Mouse (Mus musculus) frontal cortex, postnatal 14 days (tissue): Measurements from ENCODE around the gene Slc38a4.

ENCODE experiments used
- DNase-seq, 2 experiments: peaks; one replicate each; pipeline ENCODE4 v3.0.0; 2022; ENCODE audit warnings: low spot score in 2 of 2

The Slc38a4 gene

DNA sequence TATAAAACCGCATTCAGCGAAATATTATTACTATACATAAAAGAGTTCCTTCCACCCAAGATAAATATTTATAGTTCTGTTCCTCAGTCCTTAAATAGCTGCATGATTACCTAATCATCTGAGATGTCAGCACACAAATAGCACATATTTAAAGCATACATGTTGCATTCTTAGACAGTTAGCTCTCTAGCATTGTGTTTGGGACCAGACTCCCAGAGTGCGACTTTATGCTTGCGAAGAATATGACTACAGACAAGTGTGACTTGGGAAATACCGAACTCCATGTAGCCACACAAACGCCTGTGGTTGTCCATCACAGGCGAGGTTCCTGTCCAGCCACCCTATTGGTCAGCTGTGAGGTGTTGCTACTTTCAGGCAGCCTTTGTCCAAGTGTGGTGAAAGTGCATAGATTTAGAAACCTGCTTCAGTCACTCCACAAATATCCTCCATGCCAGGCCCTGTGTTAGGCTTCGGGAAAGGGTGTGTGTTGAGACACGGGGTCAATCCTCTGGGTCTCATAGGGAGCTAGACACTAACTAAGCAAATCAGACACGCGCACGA lies 40.6 kb downstream of the Slc38a4 start:
- no peak for DNase-seq

DNA sequence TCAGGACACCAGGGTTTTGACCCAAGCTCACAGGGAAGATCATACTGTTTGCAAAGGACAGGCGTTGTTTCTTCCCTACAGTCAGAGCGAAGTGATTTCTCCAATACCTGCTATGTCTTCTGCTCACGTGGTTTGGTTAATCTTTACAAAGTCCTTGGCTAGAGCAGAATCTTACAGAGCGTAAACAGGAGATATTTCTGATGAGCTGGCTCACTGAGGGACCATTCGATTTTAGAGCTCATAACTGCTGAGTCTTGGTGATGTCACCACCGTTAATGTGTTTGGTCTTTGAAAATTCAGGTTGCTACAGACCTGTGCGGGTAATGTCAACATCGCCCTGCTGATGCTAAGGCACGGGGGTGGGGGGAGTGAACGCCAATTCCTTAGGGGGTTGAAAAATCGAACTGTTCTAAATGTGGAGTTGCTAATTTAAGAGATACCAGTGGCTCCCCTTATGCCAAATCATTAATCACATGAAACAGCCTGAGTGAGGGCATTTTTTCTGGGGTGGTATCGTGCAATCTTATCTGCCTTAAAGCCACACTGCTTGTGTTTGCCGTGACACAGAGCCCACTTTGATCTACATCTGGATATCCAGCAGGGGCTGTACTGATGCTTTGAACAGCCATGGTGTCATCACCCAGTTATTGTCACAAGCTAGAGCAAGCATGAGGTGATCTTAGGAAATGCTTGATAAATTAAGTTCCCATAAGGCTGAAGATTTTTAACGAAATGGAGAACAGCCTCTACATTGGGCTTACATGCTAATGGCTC lies 44.0 kb downstream of the Slc38a4 start:
- no peak for DNase-seq

DNA sequence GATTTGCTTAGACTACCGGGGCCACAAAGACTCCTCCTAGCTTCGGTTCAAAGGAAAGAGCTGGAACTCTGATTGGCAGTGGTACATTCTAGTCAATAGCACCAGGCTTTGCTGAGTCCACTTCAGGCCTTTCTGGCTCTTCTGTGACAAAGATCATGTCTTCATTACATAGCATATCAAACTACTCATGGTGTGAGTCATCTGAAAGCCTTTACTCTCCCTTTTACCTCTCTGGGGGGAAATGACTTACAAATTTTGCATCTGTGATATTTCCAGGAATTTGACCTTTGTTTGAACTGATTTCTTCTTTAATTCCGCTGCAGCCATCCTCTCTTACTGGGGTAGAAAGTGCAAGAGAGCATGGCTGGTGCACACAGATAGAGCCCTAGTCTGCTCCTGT lies 46.5 kb downstream of the Slc38a4 start:
- DNase-seq, result no peak

DNA sequence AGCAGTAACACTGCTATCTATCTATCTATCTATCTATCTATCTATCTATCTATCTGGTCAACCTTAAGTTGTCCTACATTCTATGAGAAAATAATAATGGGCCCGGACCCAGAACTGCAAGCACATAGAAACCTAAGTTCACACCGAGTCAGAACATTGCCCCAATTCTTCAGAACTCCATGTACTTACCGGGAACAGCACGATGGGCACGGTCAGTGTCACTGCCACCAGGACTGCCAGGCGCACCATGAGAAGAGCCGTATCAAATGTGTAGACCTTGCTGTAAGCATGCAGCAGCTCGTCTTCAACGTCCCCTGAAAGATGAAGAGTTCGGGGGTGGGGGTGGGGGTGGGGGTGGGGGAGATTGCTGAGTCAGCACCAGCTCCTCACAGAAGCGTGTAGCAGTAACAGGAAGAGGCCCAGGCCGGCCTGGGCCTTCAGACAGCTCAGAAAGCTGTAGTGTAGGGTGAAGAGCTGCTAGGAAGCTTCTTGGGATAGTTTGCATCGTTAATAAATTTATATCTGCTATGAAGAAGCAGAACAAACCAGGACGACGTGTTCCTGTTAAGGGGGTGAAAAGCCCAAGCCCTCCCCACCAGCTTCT lies 50.0 kb downstream of the Slc38a4 start:
- DNase-seq, result no peak

DNA sequence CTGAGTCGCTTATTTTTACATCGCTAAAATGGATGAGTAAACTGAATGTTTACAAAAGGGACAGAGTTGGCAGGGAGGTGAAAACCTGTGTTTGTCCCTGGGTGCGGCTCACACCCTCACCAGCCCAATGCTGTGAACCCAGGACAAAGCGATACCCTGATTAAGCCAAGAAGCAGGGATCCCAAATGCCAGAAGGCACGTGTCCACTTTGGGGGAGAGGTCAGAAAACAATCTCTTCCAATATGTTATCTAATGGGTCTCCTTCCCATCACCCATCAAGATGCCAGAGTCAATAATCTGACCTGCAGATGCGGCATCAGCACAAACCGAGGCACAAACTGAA lies 51.3 kb downstream of the Slc38a4 start:
- DNase-seq, result no peak

DNA sequence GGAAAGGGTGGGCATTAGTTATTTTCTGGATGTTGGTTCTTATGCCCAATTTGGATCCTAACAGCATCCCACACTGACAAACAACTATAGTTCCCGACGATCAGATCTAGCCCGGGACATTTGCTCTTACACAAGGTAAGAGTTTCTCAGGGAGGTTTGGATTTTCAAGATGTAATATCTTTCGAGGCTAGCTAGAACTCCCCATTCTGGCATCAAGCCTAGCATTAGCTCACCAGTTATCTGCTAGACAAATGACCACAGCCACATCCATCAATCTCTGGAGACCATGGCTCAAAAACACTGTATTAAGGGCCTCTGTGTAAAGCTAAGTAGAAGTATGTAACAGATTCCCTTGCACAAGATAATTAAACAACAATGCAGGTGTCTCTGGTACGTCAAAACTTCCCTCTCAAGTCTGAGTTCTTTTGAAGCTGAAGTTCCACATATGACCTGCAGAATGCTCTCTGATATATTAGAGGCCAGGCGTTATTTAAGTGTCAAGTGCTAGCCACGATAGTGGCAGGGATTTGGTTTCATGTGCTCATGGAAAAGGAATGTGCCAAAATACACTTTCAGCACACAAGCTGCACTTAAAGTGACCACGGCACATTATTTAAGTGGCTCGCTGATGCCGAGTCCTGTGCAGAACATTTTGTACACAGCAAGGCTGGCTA lies 51.8 kb downstream of the Slc38a4 start:
- no peak for DNase-seq

DNA sequence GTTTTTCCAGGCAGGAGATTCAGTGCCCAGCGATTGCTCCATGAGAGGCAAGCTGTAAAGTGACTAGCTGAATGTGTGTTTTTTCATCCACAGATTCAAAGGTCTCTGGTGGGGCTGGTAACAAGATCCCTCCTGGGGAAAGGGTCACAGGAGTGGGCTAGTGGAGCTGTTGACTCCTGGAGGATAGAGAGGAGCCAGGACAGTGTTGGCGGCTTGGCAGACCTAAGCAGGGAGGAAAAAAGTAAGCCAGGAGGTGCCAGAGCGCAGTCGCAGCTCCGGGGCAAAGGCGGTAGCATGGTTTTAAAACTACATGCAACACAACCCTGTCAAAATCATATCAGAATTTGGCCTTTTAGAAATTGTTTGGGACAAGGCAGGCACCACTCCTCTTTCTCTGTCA lies 52.6 kb downstream of the Slc38a4 start:
- DNase-seq, result no peak

DNA sequence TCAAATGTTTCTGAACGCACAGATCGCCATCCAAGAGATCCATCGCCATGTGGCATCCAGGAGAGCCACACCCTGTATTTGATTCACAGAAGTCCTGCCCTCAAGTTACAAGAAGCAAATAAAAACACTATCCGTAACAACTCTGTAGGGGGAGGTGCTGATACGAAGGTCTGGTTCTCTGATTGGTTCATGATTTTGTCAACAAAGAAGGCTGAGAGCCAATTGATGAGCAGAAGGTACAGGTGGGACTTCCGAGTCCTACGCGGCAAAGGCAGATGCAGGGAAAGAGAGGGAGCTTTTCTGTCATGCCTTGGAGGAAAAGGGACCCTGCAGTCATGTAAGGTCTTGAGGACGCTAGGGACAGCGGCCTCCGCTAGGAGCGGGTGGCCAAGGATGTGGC lies 53.0 kb downstream of the Slc38a4 start:
- no peak for DNase-seq

DNA sequence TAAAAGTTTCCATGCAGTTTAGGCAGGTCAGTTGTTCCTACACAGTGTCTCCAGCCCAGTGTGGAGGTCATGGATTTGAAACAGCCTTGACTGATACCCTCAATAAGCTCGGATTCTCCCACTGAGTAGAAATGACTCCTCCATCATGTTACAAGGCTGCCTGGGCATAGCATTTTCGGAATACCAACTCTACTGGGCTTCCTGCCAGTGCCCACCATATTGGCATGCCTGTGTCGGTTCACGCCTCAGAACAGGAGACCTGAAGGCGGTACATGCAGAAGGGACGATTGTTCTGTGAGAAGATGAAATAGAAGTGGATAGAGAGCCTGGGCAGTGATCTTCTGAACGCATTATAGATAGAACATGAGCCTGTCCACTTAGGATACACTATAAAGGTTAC lies 53.9 kb downstream of the Slc38a4 start:
- DNase-seq, result no peak

DNA sequence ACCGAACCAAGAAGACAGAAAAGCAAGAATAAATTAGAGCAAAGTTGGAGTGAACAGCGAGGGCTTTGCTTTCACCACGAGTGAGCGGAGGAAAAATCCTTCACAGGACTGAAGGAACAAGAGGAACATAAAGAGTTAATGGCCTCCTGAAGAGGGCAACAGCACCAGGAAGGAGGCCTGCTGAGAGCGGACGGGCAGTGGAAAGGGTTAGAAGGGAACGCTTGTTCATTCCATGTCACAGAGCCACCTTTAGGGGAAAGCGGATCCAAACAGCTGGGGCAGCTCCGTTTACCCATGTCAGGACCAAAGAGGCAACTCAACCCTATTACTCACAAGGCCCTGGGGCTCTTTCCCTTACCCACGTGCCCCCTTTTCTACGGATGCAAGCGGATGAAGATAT lies 54.3 kb downstream of the Slc38a4 start:
- DNase-seq, result no peak

DNA sequence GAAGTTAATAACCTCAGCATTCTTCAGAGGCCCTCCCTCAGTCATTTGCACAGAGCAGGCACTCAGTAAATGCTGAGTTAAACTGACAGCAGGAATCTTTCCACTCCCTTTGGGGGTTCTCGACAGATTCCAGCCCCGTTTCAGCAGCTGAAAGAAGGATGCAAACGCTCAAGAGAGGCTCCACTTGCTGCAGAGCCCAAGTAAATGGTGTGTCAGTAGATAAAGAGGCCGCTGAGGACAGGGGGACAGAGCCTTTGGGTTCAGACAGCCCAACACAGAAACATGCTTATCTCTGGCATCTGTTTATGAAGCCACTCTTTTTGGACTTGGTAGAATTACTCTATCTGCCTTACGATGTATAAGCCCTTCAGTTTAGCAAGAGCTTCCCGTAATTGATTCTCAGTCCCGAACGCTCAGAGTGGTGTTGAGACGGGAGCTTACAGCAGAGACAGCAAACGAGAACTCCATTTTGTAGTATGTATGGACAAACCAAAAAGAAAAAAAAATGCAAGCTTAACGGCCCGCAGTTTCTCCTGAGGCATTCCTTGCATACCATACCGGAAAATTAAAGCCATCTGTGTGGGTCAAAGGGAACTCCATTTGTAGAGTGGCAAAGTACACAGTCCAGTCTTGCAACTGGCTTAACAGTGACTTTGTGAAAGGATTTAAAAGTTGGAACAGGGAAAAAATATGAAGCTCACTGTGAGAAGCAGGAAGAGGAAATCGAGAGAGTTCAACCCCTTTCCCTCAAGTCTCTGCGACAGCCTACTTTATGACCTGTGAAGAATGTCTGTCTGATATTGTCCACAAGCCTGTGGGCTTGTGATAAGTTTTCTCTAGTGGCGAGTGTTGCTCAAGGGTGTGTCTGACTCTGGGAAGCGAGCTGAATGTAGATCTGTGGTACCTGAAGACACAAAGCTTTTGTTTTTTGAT lies 55.2 kb downstream of the Slc38a4 start:
- DNase-seq, result no peak

DNA sequence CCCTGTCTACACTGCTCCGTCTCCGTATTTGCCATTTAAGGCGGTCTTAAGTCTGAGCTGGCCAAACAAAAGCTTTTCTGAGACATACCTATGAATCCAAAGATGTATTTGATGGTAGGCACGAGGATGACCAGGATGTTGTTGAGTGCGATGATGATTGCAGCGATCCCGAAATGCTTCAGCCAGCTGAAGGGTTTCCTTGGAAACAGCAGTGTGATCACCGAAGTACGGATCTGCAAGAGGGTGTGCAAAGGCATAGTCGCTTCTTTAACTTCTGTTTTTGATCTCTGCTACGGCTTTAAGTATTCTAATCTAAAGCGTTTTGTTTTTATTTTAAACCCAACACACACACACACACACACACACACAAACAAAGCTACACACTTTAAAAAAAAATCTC lies 56.4 kb downstream of the Slc38a4 start:
- DNase-seq, result no peak

DNA sequence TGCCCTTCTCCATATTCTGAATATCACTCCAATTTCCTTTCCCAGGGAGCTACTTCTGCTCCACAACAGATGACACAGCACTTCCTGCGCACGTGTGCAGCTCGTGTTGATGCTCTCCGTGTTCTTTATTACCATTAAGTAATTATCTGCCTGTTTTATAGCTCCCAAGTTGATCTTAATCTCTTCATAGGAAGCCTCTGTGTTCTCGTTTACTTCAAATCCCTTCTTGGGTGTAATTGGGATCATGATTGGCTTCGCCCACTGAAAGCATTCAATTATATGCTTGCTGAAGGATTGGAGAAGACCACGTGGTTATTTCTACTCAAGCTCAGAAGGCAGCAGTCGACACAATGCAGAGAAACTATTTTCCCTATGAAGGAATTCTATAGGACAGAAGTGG lies 70.1 kb downstream of the Slc38a4 start:
- DNase-seq, result no peak

DNA sequence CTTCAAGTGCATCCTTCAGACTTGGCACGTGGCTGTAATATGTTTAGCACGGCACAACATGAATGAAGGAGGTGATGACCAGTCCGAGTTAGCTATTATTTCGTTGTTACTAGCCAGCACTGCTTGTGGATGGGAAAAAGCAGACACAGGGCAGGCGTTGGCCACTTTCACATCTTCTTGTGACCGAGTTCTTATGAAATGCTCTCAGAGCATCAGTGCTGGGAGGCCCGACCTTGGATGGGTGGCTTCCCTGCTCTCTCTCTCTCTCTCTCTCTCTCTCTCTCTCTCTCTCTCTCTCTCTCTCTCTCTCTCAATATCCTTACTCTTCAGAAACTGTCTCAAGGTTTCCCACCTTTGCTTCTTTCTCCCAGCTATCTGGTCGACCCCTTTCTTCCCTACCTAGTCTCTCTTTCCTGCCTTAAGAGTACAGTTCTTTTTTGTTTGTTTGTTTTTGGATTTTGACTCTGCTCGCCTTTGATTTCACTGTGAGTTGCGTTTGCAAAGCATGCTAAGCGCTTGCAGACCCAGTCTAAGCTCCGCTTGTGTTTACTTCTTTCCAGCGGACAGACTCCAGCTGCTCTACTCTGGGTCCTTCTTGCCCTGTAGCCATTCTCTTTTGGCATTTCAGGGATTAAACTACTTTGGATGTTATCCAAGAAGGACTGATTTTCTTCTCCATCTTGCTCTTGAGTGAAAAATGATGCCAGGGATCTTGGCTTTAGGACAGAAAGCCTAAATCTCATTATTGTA lies 72.0 kb downstream of the Slc38a4 start:
- no peak for DNase-seq

DNA sequence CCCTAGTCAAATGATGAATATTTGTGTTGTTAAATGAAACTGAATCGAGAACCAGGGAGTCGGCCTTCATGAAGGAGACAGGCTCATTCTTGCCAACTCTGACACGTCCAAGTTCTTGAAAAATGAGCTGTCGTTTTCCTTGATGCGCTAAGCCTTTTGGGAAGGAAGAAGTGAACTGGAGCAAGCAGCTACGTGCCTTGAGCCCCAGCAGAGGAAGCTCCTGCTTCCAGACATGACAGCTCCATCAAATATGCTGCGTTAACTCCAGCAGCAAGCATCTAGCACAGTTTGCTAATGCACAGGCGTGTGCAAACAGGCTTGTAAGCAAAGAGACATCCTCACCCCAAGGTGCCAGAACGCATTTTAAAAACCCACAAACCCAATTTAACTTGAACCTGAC lies 80.6 kb downstream of the Slc38a4 start:
- DNase-seq, result no peak

DNA sequence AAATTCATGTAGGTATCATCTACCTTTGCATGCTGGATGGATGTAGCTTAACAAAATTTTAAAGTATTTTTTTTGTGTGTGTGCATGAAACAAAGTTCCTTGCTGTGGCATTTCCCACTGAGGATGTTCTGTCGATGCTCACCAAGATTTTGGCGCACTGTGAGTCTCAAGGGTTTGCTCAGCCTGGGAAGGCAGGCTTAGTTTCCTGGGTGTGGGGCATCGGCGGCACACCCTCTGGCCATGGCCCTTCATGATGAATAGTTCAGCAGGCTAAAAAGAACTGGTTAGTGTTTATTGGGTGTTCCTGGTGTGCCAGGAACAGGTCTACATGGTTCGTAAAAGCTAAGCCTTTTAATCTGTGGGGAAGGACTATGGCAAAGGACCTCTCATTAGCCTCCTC lies 81.6 kb downstream of the Slc38a4 start:
- no peak for DNase-seq

DNA sequence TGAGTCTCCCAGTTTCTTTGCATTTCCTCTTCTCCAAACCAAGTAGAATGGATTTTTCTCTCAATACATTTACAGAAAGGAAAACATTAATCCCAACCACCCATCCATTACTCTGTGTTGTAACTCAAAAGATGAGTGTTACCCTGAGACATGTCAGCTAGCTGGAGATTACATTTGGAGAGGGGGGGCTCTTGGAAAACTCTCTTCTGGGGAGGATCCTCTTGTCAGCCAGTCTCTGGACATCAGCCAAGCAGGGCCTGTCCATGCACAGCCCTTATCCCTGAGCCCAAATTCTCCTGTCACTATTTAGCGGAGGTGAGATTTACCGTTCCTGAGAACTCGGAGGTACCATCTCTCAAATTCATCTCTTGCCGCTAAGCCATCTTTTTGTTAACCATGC lies 82.4 kb downstream of the Slc38a4 start:
- no peak for DNase-seq

DNA sequence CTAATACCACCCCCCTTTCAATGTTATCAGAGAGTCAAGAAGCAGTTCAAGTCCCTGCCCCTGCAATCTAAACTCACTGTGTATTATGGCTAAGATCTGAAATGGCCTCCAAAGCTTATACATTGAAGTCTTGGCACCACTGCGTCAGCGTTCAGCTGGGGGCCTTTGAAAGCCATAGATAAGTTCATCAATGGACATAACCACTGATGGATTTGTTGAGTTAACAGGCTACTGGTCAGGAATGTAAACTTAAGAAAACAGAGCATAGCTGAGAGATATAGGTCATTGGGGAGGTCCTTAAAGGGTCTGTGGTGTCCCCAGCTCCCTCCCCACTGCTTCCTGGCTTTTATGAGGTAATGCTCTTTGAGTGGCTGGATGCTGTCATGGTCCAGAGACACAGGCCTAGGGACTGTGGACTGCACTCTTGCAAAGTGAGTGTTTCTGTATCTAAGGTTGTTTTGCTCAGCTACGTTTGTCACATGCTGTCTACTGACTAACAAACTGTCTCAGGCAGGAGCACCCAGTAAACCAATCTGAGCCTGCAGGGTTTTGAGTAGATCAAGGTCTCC lies 83.0 kb downstream of the Slc38a4 start:
- DNase-seq, result no peak

DNA sequence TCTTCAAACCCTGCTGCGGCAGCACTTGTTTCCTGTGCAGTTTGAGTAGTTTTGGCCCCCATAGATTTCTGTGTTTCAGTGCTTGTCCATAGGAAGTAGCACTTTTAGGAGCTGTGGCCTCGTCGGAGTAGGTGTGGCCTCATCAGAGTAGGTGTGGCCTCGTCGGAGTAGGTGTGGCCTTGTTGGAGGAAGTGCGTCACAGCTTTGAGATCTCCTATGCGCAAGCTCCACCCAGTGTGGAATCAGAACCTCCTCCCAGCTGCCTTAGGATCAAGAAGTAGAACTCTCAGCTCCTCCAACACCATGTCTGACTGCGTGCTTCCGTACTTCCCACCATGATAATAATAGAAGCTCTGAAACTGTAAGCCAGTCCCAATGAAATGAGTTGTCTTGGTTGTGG lies 83.8 kb downstream of the Slc38a4 start:
- no peak for DNase-seq

DNA sequence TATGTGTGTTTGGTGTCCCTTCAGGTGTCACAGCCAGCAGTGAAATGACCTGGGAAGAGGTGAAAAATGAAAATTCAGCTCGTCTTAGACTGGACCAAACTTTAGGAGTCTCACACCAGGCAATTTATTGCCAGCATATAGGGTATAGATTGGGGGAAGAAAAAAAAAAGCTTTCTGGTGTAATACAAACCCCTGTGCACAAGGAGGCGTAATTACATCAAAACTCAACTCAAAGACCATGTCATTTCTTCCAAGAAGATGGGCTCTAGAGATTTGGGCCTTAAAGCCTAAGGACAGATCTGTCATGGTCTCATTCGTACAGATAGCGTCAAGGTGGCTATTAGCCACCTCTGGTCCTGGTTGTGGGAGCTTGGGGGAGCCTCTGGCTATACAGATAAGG lies 86.0 kb downstream of the Slc38a4 start:
- DNase-seq, result no peak

DNA sequence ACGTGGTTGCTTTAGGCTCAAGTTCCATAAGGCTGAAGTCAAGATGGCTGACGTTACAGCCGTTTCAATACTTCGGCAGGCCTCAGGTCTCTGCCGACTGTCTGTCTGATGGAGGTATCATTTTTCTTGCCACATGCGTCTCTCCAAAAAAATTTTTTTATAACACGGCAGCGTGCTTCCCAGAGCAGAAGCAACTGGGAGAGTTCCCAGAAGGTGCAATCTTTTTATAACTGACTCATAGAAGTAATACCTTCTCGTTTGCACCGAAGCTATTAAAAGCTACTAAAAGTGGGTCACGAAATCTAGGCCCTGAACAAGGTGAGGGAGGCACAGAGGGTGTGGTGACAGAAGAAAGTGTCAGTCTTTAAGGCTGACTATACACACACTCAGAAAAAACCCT lies 87.0 kb downstream of the Slc38a4 start:
- DNase-seq, result no peak
